Mouse (Mus musculus): ENCODE measurements around the gene Fam13a.

Gene Fam13a

GRCm38 (mm10) chr6:59024164-59024724 lies at the start of gene Fam13a:
Gene Fam13a (minus strand): TSS chr6:59024549.
- DNase-seq: peak; percentile 89 to 97

- DNase-seq: peak in 1 of 2 experiments; percentile 27
Measured at GRCm38 (mm10) chr6:59072096-59073060, 48.0 kb upstream of the Fam13a start.

GRCm38 (mm10) chr6:59071691-59072090 lies 47.3 kb upstream of the Fam13a start:
- peak; percentile 34 to 52 for DNase-seq

DNA sequence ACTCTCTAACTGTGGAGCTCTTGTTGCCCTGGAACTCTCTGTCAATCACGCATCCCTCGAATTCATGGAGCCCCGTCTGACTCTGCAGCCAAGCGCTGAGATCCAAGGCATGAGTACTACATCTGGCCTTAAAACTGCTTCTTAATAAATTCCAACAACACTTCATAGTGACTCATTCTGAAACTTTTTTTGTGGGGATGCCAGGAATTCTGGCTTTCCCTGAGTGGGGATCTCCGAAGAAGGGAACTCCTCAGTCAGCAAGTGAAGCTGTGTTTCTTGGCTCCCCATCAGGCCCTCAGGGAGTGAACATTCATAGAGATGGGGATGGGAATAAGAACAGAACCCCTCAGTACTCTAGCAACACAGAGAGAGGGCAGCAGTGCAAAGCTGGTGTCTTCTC lies 43.8 kb upstream of the Fam13a start:
- DNase-seq: no peak

GRCm38 (mm10) chr6:59064440-59064839 lies 40.1 kb upstream of the Fam13a start:
- no peak for DNase-seq

- DNase-seq: peak; percentile 62 to 75
Measured at GRCm38 (mm10) chr6:59053232-59053631, 28.9 kb upstream of the Fam13a start.

DNA sequence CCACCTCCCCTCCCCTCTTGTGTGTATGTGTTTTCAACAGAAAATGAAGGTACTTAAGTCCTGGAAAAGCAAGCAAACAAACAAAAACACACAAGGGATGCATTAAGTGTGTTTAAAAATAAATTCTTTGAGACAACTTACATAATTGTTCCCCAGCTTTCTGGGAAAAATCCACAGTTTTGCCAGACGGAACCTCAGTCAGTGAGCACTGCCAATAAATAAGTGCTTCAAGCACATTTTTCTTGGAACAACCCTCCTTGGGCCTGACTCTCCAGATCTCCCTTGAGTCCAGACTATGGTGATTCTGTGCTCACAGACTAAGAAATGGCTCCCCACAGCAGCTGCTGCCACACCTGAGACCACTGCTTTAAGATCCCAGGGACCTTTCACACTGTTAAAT lies 15.4 kb upstream of the Fam13a start:
- no peak for DNase-seq

DNA sequence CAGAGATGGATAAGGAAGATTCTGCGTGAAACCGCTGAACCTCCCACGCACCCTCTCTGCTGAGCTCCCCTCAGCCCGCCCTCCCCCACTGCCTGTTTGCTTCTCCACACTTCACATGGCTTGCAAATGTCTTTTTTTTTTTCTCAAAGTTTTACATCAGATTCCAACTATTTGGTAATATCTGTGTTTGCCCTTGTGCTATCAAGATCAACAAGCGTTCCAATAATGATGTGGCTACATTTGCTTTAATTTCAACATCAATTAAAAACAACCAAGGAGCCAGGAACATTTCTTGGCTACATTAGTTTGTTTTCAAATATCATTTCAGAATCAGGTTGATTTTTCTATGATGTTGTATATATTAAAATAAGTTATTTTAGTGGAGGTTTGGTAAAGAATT lies 8.4 kb upstream of the Fam13a start:
- no peak for DNase-seq

DNA sequence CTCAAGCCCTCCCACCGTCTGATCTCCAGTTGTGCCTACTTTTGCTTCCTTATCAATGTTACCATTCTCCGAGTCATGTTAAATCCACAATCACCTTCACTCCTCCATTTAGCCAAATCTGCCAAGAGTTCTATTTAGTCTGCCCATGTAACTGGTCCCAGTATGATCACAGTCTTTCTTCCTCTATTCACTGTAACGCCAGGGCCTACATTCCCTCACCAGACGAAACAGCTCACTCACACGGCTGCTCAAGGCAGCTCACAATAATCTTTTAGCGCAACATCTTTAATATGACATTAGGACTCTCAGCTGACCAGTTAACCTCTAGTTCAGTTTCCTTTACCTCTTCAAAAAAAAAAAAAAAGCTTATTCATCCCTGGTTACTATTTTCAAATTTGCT lies 7.2 kb upstream of the Fam13a start:
- no peak for DNase-seq

GRCm38 (mm10) chr6:59030667-59031066 lies 6.3 kb upstream of the Fam13a start:
- no peak for DNase-seq

- DNase-seq: no peak
Measured at GRCm38 (mm10) chr6:59030037-59030436, 5.7 kb upstream of the Fam13a start.

- no peak for DNase-seq
Measured at GRCm38 (mm10) chr6:59028871-59029270, 4.5 kb upstream of the Fam13a start.

- no peak for DNase-seq
Measured at GRCm38 (mm10) chr6:59024806-59025205, 457 bp upstream of the Fam13a start.

DNA sequence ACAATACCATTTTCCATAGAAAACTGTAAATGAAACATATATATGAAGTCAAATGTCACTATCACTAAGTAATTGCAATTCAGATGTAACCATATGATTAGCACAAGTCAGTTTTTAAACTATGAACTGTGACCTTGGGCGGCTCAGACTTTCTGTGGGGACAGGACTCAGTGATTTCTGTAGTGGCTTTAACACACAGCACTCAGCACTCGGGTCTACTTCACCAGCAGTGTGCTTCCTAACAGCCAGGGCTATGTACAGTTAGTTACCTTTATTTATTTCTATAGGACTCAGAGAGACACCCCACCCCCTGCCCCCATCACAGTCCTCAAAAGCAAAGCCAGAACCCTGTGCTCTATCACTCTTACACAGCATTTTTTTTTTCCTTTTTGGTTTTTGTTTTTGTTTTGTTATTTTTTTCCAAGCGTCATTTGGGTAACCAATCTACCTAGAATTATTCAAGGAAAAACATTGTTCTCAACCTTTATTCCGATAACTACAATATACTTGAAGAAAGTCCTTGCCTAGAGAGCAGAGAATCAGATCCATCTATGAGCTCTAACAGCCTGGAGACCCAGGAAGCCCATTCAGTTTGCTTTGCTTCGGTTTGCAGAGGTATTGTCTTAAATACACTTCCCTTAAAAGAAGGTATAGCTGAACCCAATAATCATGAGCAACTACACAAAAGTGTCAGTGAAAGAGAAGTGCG lies 740 bp downstream of the Fam13a start:
- peak in 1 of 2 experiments; percentile 10 for DNase-seq

DNA sequence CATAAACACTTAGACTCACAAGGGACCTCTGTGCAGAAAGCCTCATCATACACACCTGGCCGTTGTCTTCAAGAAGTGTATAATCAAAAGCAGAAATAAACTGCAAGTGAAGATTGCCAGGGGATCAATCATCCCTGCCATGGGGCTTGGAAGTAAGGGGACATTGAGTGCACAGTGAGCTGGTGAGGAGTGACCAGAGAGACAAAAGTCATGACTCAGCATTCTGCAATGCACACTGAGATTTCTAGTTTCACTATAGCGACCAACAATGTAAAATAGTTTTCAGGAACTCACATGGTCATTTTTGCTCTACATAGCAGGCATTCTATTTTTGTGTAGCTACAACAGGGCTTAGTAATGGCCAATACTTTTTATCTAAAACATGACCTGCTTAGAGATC lies 1.7 kb downstream of the Fam13a start:
- DNase-seq: no peak

- DNase-seq: peak; percentile 64 to 65
Measured at GRCm38 (mm10) chr6:59020346-59020745, 4.0 kb downstream of the Fam13a start.

- DNase-seq: no peak
Measured at GRCm38 (mm10) chr6:59019847-59020246, 4.5 kb downstream of the Fam13a start.

- no peak for DNase-seq
Measured at GRCm38 (mm10) chr6:59016336-59016832, 8.0 kb downstream of the Fam13a start.

DNA sequence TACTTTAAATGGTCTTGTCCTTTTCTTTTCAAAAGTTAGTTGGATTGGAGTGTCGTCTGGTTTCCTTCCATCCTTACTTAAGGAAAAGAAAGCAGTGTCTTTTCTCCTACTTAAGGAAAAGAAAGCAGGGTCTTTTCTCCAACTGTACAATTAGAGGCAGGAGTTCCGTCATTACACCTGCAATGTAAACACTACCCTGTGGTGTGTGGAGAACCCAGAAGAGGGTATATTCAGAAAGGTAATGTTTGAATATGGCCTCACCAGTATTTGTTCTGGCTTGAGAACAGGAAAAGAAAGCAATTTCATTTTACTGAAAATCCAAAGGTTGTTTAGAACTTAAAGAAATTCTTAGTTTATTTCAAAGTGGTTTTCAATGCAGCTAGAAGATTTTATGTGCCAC lies 9.6 kb downstream of the Fam13a start:
- no peak for DNase-seq

DNA sequence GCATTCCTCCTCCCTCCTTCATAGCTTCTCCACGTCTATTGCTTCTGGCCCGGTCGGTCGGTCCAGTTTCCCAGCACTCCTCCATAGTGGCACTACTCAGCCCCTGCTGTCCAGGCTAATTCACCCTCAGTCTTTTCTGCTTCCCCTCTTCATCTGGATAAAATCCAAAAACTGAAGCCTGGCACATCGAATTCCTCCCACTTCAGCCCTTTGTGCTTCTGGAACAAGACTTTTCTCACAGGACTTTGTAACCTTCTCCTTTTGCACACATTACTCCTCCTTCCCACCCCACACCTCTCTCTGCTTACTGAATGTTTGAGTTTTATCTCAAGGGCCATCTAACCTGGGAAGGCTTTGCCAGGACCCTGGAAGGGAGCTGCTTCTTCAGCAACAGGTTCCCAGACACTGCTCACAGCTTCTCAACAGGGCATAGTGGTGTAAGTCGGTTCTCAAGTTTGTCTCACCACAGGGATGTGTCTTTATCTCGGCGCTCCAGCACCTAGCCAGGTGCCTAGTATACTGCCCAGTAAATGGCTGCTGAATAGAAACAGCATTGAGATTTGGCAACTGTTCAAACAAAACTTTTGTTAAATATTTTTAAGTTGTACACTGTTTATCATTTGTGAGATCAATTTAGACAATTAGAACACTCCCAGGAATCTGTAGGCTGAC lies 10.1 kb downstream of the Fam13a start:
- peak; percentile 21 to 63 for DNase-seq

GRCm38 (mm10) chr6:59010792-59011191 lies 13.6 kb downstream of the Fam13a start:
- DNase-seq: no peak

DNA sequence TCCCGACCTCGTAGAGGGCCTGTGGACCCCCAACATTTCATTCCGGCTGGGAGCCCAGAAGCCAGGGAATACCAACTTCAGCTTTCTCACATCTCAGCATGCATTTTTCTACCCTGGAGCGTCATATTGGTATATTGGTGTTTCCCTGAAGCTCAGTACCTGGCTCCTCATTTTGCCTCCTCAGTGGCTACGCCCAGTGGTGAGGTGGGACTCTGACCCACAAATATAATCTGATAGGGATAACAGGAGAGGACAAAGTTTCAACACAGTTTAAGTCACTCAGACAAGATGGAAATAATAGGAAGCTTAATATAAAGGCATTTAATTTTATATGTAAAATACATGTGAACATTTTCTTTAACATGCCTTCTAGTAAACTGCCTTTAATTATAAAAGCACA lies 19.7 kb downstream of the Fam13a start:
- no peak for DNase-seq

DNA sequence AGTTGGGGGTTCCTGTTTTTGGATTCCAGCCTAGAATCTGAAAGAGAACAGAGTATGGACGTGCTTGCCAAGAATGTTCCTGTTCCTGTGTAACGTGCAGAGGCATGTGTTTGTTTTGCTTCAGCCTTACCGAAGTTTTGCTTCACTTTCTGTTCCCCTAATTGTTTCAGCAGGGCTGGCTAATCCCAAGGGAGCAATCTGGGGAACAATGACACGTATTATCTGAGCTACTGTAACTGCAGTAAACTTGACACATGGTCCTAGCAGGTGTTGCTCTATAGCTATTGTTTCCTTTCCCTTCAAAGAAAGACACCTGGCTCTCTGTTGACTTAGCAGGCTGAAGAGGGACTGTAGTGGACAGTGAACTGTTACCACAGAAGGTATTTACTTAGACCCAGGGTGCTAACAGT lies 25.3 kb downstream of the Fam13a start:
- DNase-seq: peak; percentile 25 to 57
